In genomic region chr13:97051158-97051557, GRCm38 (mm10) we compare ENCODE assay signal across 15 mouse cellular contexts. TPM values are rescaled to one million over a fixed set of nuclear protein-coding genes. Genes with fewer than 3 reads are reported as not detected.
DNase-seq lines count a peak whose midpoint lies in the region; ATAC-seq lines count a peak whose summit lies in the region.
"Had no signal": no experiment of that assay in that cellular context is flagged by ENCODE, and none has a peak within 500 bp of the region (broad histone marks: within the 10 kb centered on the region; RNA-seq: fewer than 3 reads in every experiment).

No protein-coding gene starts in this region.

- H3K27me3 ChIP-seq in neural tube, embryonic 15.5 days (replicated peaks), result no peaks in the 10 kb centered on the region
- H3K27me3 ChIP-seq in limb, embryonic 10.5 days (ENCODE audit: low read depth, poor library complexity, severe bottlenecking), result no peaks in the 10 kb centered on the region
- H3K27me3 ChIP-seq: CH12.LX; embryonic facial prominence, embryonic 13.5 days had no signal

- H3K4me2 ChIP-seq in neural tube, embryonic 15.5 days, result no peak overlapping the region
- H3K4me2 ChIP-seq: embryonic facial prominence, embryonic 13.5 days; midbrain, embryonic 11.5 days had no signal

- no peaks in the 10 kb centered on the region for H3K9me3 ChIP-seq in neural tube, embryonic 15.5 days (replicated peaks)
- no peaks in the 10 kb centered on the region for H3K9me3 ChIP-seq in limb, embryonic 10.5 days (replicated peaks)
- H3K9me3 ChIP-seq: embryonic facial prominence, embryonic 13.5 days had no signal

- DNase-seq in heart, postnatal 4 days, result peak; percentile 20
- no peak for DNase-seq in heart, adult 18-20 months
- DNase-seq in retina, postnatal 7 days (ENCODE audit: low read depth, low spot score), result peak; percentile 37
- DNase-seq in retina, postnatal 1 day, result no peak
- peak; percentile 75 for DNase-seq in cerebellum, adult 9-10 months
- no peak for DNase-seq in limb, embryonic 10.5 days (ENCODE audit: low spot score)

- 64% methylated on average over 6 of the region's 6 CpGs for WGBS in neural tube, embryonic 15.5 days
- WGBS in limb, embryonic 10.5 days, result 87% methylated on average over 6 of the region's 6 CpGs

- H3K27ac ChIP-seq in neural tube, embryonic 15.5 days (replicated peaks), result no peak overlapping the region
- H3K27ac ChIP-seq in limb, embryonic 10.5 days, result no peak overlapping the region
- H3K27ac ChIP-seq: embryonic facial prominence, embryonic 13.5 days had no signal

- ATAC-seq in neural tube, embryonic 15.5 days (ENCODE audit: low FRiP score), result peak; percentile 41; the same call in 1 of the 2 replicates
- ATAC-seq in CD4-positive, CD25-positive, alpha-beta regulatory T cell, adult 4 months, result no peak
- ATAC-seq: intestine, postnatal 0 days had no signal

- H3K4me3 ChIP-seq in neural tube, embryonic 15.5 days (replicated peaks), result no peak overlapping the region
- H3K4me3 ChIP-seq in limb, embryonic 10.5 days, result no peak overlapping the region
- H3K4me3 ChIP-seq: embryonic facial prominence, embryonic 13.5 days had no signal

- H3K36me3 ChIP-seq in neural tube, embryonic 15.5 days, result no peaks in the 10 kb centered on the region
- H3K36me3 ChIP-seq in limb, embryonic 10.5 days, result no peaks in the 10 kb centered on the region
- H3K36me3 ChIP-seq: embryonic facial prominence, embryonic 13.5 days had no signal

- H3K9ac ChIP-seq in neural tube, embryonic 15.5 days (replicated peaks), result no peak overlapping the region
- H3K9ac ChIP-seq: embryonic facial prominence, embryonic 13.5 days had no signal

- H3K4me1 ChIP-seq in neural tube, embryonic 15.5 days, result no peaks in the 10 kb centered on the region
- H3K4me1 ChIP-seq in limb, embryonic 10.5 days, result no peaks in the 10 kb centered on the region
- H3K4me1 ChIP-seq: embryonic facial prominence, embryonic 13.5 days had no signal

RNA-seq across cellular contexts. Expression of gene Fam169a, which starts 15.9 kb away (rescaled TPM):
- total RNA-seq in heart, postnatal 4 days (2021), result 1 to 10 TPM; 2.9 to 3.3 TPM
- total RNA-seq in heart, adult 18-20 months (2021), result under 1 TPM; 0.62 to 0.94 TPM
- 25.9 and 30.5 TPM in 2 replicates for polyA plus RNA-seq in neural tube, embryonic 15.5 days (2015; fragmentation: Nextera tagmentation; extraction: Ambion mirVana)
- under 1 TPM; 0.66 to 0.69 TPM for polyA plus RNA-seq in CD4-positive, CD25-positive, alpha-beta regulatory T cell, adult 4 months (2017; shearing (Covaris generic))
- polyA plus RNA-seq in limb, embryonic 10.5 days (2016; fragmentation: Nextera tagmentation; extraction: Ambion mirVana), result 7.5 and 7.8 TPM in 2 replicates
- polyA plus RNA-seq: liver, adult 2 months had no signal

RNA-seq across cellular contexts. Expression of gene 1700029F12Rik, which starts 17.0 kb away (rescaled TPM):
- total RNA-seq in heart, postnatal 4 days (2021), result not detected
- total RNA-seq in heart, adult 18-20 months (2021), result not detected
- not detected in 2 replicates for polyA plus RNA-seq in neural tube, embryonic 15.5 days (2015; fragmentation: Nextera tagmentation; extraction: Ambion mirVana)
- not detected for polyA plus RNA-seq in CD4-positive, CD25-positive, alpha-beta regulatory T cell, adult 4 months (2017; shearing (Covaris generic))
- not detected in 2 replicates for polyA plus RNA-seq in limb, embryonic 10.5 days (2016; fragmentation: Nextera tagmentation; extraction: Ambion mirVana)
- total RNA-seq: adrenal gland, adult 18-20 months; CH12.LX; liver, adult 2 months had no signal
- polyA plus RNA-seq: embryonic facial prominence, embryonic 13.5 days; intestine, postnatal 0 days; liver, adult 2 months; midbrain, embryonic 11.5 days had no signal

RNA-seq across cellular contexts. Expression of gene Gm6169, which starts 47.9 kb away (rescaled TPM):
- 10 to 100 TPM in 1 of 2 experiments, not detected in 1; 31.6 TPM for total RNA-seq in heart, postnatal 4 days (2021)
- 1 to 10 TPM in 1 of 2 experiments, not detected in 1; 9.8 TPM for total RNA-seq in heart, adult 18-20 months (2021)
- polyA plus RNA-seq in neural tube, embryonic 15.5 days (2015; fragmentation: Nextera tagmentation; extraction: Ambion mirVana), result 1.1 and 1.3 TPM in 2 replicates
- 1 to 10 TPM; 5.9 to 6.9 TPM for polyA plus RNA-seq in CD4-positive, CD25-positive, alpha-beta regulatory T cell, adult 4 months (2017; shearing (Covaris generic))
- 1.2 and 2.0 TPM in 2 replicates for polyA plus RNA-seq in limb, embryonic 10.5 days (2016; fragmentation: Nextera tagmentation; extraction: Ambion mirVana)
- total RNA-seq: liver, adult 2 months had no signal
- polyA plus RNA-seq: liver, adult 2 months; testis, adult 2 months had no signal

Comparison
In these comparisons a context has a peak if more than half of its experiments do, and no peak if none do; other contexts are left out.
1. DNase-seq: peak in heart, postnatal 4 days (single experiment), retina, postnatal 7 days (single experiment) and cerebellum, adult 9-10 months (single experiment); none in heart, adult 18-20 months (0 of 2), retina, postnatal 1 day (single experiment) and limb, embryonic 10.5 days (single experiment).